Mouse (Mus musculus): ENCODE measurements at regions not wholly inside any gene's neighbourhood (a gene's known extent, or its start where the extent isn't known, plus 50 kb on each side); places are given as distances from the start of the nearest gene placed in this dataset.

- ATAC-seq, result no peak
These were observed 1123.0 kb upstream of the Cited2 start for GRCm38 (mm10) chr10:16600041-16600440.

- peak; percentile 73 for ATAC-seq
These were observed 1122.3 kb upstream of the Cited2 start for GRCm38 (mm10) chr10:16600551-16601224.

GRCm38 (mm10) chr10:16601225-16601595 is 1121.8 kb upstream of the Cited2 start:
- ATAC-seq, result no peak

GRCm38 (mm10) chr10:16608339-16608738 is 1114.7 kb upstream of the Cited2 start:
- no peak for ATAC-seq

GRCm38 (mm10) chr10:16618752-16619151 is 1104.3 kb upstream of the Cited2 start:
- ATAC-seq, result no peak

- no peak for ATAC-seq
These were observed 1103.4 kb upstream of the Cited2 start for GRCm38 (mm10) chr10:16619584-16619983.

GRCm38 (mm10) chr10:16620804-16621559 is 1102.0 kb upstream of the Cited2 start:
- no peak for ATAC-seq

- no peak for ATAC-seq
These were observed 1100.2 kb upstream of the Cited2 start for GRCm38 (mm10) chr10:16622821-16623220.

- no peak for ATAC-seq
These were observed 1089.8 kb upstream of the Cited2 start for GRCm38 (mm10) chr10:16633236-16633635.

- no peak for ATAC-seq
These were observed 1087.6 kb upstream of the Cited2 start for GRCm38 (mm10) chr10:16635463-16635862.

GRCm38 (mm10) chr10:16637006-16637405 is 1086.0 kb upstream of the Cited2 start:
- no peak for ATAC-seq

- no peak for ATAC-seq
These were observed 1084.9 kb upstream of the Cited2 start for GRCm38 (mm10) chr10:16638111-16638510.

- no peak for ATAC-seq
These were observed 1082.9 kb upstream of the Cited2 start for GRCm38 (mm10) chr10:16640136-16640535.

GRCm38 (mm10) chr10:16650120-16650519 is 1072.9 kb upstream of the Cited2 start:
- ATAC-seq, result no peak

- ATAC-seq, result no peak
These were observed 1070.6 kb upstream of the Cited2 start for GRCm38 (mm10) chr10:16652450-16652849.

- ATAC-seq, result no peak
These were observed 1058.5 kb upstream of the Cited2 start for GRCm38 (mm10) chr10:16664483-16664882.

GRCm38 (mm10) chr10:16670286-16670685 is 1052.7 kb upstream of the Cited2 start:
- ATAC-seq, result no peak

- ATAC-seq, result no peak
These were observed 1042.0 kb upstream of the Cited2 start for GRCm38 (mm10) chr10:16681001-16681400.

- no peak for ATAC-seq
These were observed 1037.7 kb upstream of the Cited2 start for GRCm38 (mm10) chr10:16685352-16685751.

GRCm38 (mm10) chr10:16706976-16707375 is 1016.0 kb upstream of the Cited2 start:
- no peak for ATAC-seq

GRCm38 (mm10) chr10:16713143-16713542 is 1009.9 kb upstream of the Cited2 start:
- no peak for ATAC-seq

- peak; percentile 89 for ATAC-seq
These were observed 1009.0 kb upstream of the Cited2 start for GRCm38 (mm10) chr10:16714065-16714464.

- peak; percentile 32 for ATAC-seq
These were observed 1008.5 kb upstream of the Cited2 start for GRCm38 (mm10) chr10:16714526-16714925.

- peak; percentile 36 for ATAC-seq
These were observed 980.8 kb upstream of the Cited2 start for GRCm38 (mm10) chr10:16742246-16742645.

Data from activated CD4-positive, CD25-positive, alpha-beta regulatory T cell, adult 4 months (primary cell).